Mouse (Mus musculus): ENCODE data around the gene Gpr156.

GRCm38 (mm10) chr16:37927117-37927516 lies 10.8 kb downstream of the Gpr156 start:
- no peak for TF ChIP-seq CTCF (conservative IDR thresholded peaks at IDR 0.05 in 1 of 2, IDR thresholded peaks at IDR 0.05 in 1 of 2; ENCODE audit: low read depth in 2 of 2, low read length in 2 of 2)
- TF ChIP-seq KAT2A (IDR thresholded peaks at IDR 0.05; ENCODE audit: insufficient replicate concordance, low read length) = no peak
- no peak for TF ChIP-seq MAFK (IDR thresholded peaks at IDR 0.05; ENCODE audit: insufficient replicate concordance, low read length)
- no peak for TF ChIP-seq SMC3 (IDR thresholded peaks at IDR 0.05; ENCODE audit: low read depth, low read length)
- no peak for TF ChIP-seq POLR2A (IDR thresholded peaks at IDR 0.05; ENCODE audit: low read depth, low read length)
- TF ChIP-seq ZKSCAN1 (IDR thresholded peaks at IDR 0.05; ENCODE audit: borderline replicate concordance, low read depth, low read length) = no peak
- no peak for TF ChIP-seq MAZ (IDR thresholded peaks at IDR 0.05; ENCODE audit: low read depth, low read length)
- TF ChIP-seq MYC (IDR thresholded peaks at IDR 0.05; ENCODE audit: low read depth, low read length) = no peak
- no peak for TF ChIP-seq ELF1 (IDR thresholded peaks at IDR 0.05; ENCODE audit: low read depth, low read length)

Measured in CH12.LX (cell line).